8 mouse cellular contexts compared by ENCODE assay signal in the genomic region with DNA sequence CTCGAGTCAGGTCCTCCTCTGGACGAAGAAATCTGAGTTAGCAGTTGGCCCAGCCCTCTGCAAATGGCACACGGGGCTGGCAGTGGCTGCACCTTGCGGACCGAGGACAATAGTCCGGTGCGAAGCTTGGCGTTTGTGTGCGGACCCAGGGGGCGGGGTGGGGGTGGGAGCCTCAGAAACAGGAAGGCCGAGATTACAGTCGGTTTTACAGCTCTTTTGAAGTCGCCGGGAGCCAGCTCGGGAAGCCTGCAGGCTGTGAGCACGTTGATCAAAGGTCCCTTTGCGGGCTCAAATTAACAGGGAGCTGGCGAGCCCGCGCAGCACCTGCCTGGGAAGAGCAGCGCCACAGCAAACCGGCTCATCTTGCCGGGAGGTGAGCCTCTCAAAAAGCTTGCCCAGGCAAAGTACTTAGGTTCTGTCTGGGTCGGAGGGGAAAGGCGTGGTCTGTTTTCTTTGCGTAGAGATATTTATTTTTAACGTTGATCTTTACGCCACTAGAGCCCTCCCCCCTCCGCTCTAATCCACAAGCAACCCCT. TPM values are rescaled to one million over a fixed set of nuclear protein-coding genes. Genes with fewer than 3 reads are reported as not detected.
DNase-seq lines count a peak whose midpoint lies in the region; ATAC-seq and TF ChIP-seq lines count a peak whose summit lies in the region.

No protein-coding gene starts in this region.

- DNase-seq in urinary bladder, postnatal 25 days (ENCODE audit: low spot score), result peak; percentile 41
- no peak for DNase-seq in urinary bladder, postnatal 4 days (ENCODE audit: low spot score in 2 of 2)
- no peak for DNase-seq in liver, embryonic 14.5 days (ENCODE audit: low read depth in 3 of 3, low spot score in 3 of 3)
- no peak for DNase-seq in ovary, adult 18-20 months (ENCODE audit: low spot score)
- no peak for DNase-seq in ovary, postnatal 14 days (ENCODE audit: low spot score)

- H3K9ac ChIP-seq in forebrain, embryonic 15.5 days (replicated peaks), result peak overlapping the region; percentile 34
- no peak overlapping the region for H3K9ac ChIP-seq in liver, embryonic 14.5 days (replicated peaks)
- peak overlapping the region; percentile 51 for H3K9ac ChIP-seq in neural tube, embryonic 15.5 days (replicated peaks)

- WGBS in forebrain, embryonic 15.5 days, result under 1% methylated on average over 29 of the region's 29 CpGs
- 1% methylated on average over 29 of the region's 29 CpGs for WGBS in liver, embryonic 14.5 days (ENCODE audit: insufficient replicate concordance)
- 2% methylated on average over 29 of the region's 29 CpGs for WGBS in neural tube, embryonic 15.5 days

- no peaks in the 10 kb centered on the region for H3K36me3 ChIP-seq in forebrain, embryonic 15.5 days
- H3K36me3 ChIP-seq in liver, embryonic 14.5 days (replicated peaks; ENCODE audit: control insufficient read depth, insufficient read depth, low read depth), result no peaks in the 10 kb centered on the region
- no peaks in the 10 kb centered on the region for H3K36me3 ChIP-seq in neural tube, embryonic 15.5 days

- no peaks in the 10 kb centered on the region for H3K9me3 ChIP-seq in forebrain, embryonic 15.5 days
- no peaks in the 10 kb centered on the region for H3K9me3 ChIP-seq in liver, embryonic 14.5 days (ENCODE audit: control insufficient read depth, low read length)
- no peaks in the 10 kb centered on the region for H3K9me3 ChIP-seq in neural tube, embryonic 15.5 days (replicated peaks)

- no peak for TF ChIP-seq EP300 in liver, embryonic 14.5 days (IDR thresholded peaks at IDR 0.05; ENCODE audit: low read depth)

- TF ChIP-seq CTCF in liver, embryonic 14.5 days (IDR thresholded peaks at IDR 0.05; ENCODE audit: low read depth), result no peak

- H3K27me3 ChIP-seq in forebrain, embryonic 15.5 days, result peaks cover 4% of the 10 kb centered on the region; the same call in 1 of the 2 replicates
- peaks cover 8% of the 10 kb centered on the region for H3K27me3 ChIP-seq in liver, embryonic 14.5 days (ENCODE audit: control insufficient read depth, insufficient read depth, low read length)
- 0 out of 2 replicates have a peak, but pooled peaks cover 4% of the 10 kb centered on the region for H3K27me3 ChIP-seq in neural tube, embryonic 15.5 days (replicated peaks)

- peaks cover 10% of the 10 kb centered on the region for H3K4me1 ChIP-seq in forebrain, embryonic 15.5 days
- peaks cover 0 to 2% of the 10 kb centered on the region in 2 experiments; a peak in 1 of 4 replicates for H3K4me1 ChIP-seq in liver, embryonic 14.5 days (replicated peaks; ENCODE audit: control insufficient read depth in 2 of 2, insufficient read depth in 2 of 2, low read length in 1 of 2)
- H3K4me1 ChIP-seq in neural tube, embryonic 15.5 days, result peaks cover 14% of the 10 kb centered on the region

- H3K27ac ChIP-seq in forebrain, embryonic 15.5 days (replicated peaks), result no peak overlapping the region
- H3K27ac ChIP-seq in liver, embryonic 14.5 days, result no peak overlapping the region
- no peak overlapping the region; the same call in 1 of the 2 replicates for H3K27ac ChIP-seq in neural tube, embryonic 15.5 days (replicated peaks)

- ATAC-seq in forebrain, embryonic 15.5 days (replicated peaks), result peak; percentile 59
- ATAC-seq in inflammation-experienced regulatory T-cells, adult 6 months, result peak; percentile 37
- peak; percentile 66; the same call in 1 of the 2 replicates for ATAC-seq in liver, embryonic 14.5 days (ENCODE audit: insufficient read depth)
- peak; percentile 53; the same call in 1 of the 2 replicates for ATAC-seq in neural tube, embryonic 15.5 days (ENCODE audit: low FRiP score)

- H3K4me2 ChIP-seq in forebrain, embryonic 15.5 days (replicated peaks), result peak overlapping the region; percentile 74
- H3K4me2 ChIP-seq in liver, embryonic 14.5 days (ENCODE audit: low read depth), result peak overlapping the region; percentile 53
- peak overlapping the region; percentile 92 for H3K4me2 ChIP-seq in neural tube, embryonic 15.5 days

- peak overlapping the region; percentile 47 for H3K4me3 ChIP-seq in forebrain, embryonic 15.5 days
- peak overlapping the region; percentile 33 to 48 for H3K4me3 ChIP-seq in liver, embryonic 14.5 days (ENCODE audit: insufficient read depth in 1 of 2, low read depth in 2 of 2, low read length in 2 of 2)
- H3K4me3 ChIP-seq in neural tube, embryonic 15.5 days (replicated peaks), result peak overlapping the region; percentile 44

RNA-seq across cellular contexts. Expression of gene Tgif1, which starts 18.8 kb away (rescaled TPM):
- polyA plus RNA-seq in forebrain, embryonic 15.5 days (2015; fragmentation: Nextera tagmentation; extraction: Ambion mirVana), result 12.4 and 14.1 TPM in 2 replicates
- polyA plus RNA-seq in inflammation-experienced regulatory T-cells, adult 6 months (2017; shearing (Covaris generic)), result 10 to 100 TPM; 44.9 to 73.0 (median 47.1) TPM
- 6.3 and 7.0 TPM in 2 replicates for polyA plus RNA-seq in liver, embryonic 14.5 days (2012; rRNA removed)
- polyA plus RNA-seq in liver, embryonic 14.5 days (2014; fragmentation: Nextera tagmentation; extraction: Ambion mirVana), result 5.0 TPM in 2 replicates
- 11.3 and 24.6 TPM in 2 replicates for polyA plus RNA-seq in neural tube, embryonic 15.5 days (2015; fragmentation: Nextera tagmentation; extraction: Ambion mirVana)
